Mouse (Mus musculus) kidney, adult 2 months (tissue): Measurements from ENCODE around the gene Abraxas2.

Experiments used
- CTCF ChIP-seq: fragments of 200-500 bp; conservative IDR thresholded peaks from 2 replicates; pipeline ENCODE4 v1.5.1; 2011; ENCODE audit warnings: low read depth, mild to moderate bottlenecking, control low read depth, low read length, moderate library complexity, mixed read lengths; ENCODE audit not compliant: insufficient read depth, insufficient read length
- POLR2A ChIP-seq: fragments of 200-500 bp; IDR thresholded peaks from one replicate; pipeline ENCODE4 v1.6.1; 2011; ENCODE audit warnings: low read depth, low read length, control low read depth

DNA sequence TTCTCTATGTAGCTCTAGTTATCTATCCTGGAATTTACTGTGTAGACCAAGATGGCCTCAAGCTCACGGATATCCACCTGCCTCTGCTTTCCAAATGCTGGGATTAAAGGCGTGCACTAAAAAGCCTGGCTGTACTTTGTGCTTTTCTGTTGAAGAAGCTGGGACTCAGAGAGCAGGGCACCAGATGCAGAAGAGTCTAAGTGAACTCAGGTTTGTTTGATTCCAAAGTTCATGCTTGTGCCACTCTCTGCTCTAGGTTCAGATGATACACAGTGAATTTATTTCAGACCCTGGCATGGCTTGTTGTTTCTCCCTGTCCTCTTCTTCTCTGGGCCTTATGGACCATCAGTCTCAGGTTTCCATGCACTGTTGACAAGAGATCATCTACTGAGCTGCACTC lies 66.2 kb downstream of the Abraxas2 start:
- TF ChIP-seq CTCF (no peak), POLR2A (no peak)
